ENCODE assay signal across 33 mouse cellular contexts in the genomic region with DNA sequence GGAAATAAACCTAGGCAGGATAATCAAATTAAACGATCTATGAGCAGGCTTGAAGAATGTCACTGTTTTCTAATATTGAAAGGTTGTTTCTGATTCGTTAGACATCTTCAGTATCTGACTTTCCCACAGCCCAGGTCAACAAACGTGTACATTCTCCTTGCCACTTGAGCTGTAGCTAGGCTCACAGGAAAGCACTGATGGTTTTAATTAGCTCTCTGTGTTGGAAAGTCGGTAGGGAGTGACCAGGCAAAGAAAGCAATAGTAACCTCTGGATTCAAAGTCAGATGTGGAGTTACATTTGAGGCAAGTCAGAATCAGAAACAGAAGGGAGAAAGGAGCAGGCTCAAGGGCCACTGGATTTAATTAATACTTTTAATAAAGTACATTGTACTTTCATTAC. TPM values are rescaled to one million over a fixed set of nuclear protein-coding genes. Genes with fewer than 3 reads are reported as not detected.
A peak's percentile ranks its signal among the peaks of the same experiment; 100 is the strongest.
DNase-seq lines count a peak whose midpoint lies in the region; ATAC-seq and TF ChIP-seq lines count a peak whose summit lies in the region.
"Had no signal": no experiment of that assay in that cellular context is flagged by ENCODE, and none has a peak within 500 bp of the region (broad histone marks: within the 10 kb centered on the region; RNA-seq: fewer than 3 reads in every experiment).

No protein-coding gene starts in this region.

- 0 out of 2 replicates have a peak, but pooled peaks have one; percentile 36 for ATAC-seq in embryonic facial prominence, embryonic 11.5 days (replicated peaks; ENCODE audit: insufficient number of reproducible peaks, low FRiP score, low TSS enrichment, low read depth)
- no peak for ATAC-seq in kidney, embryonic 14.5 days (ENCODE audit: low FRiP score, low TSS enrichment)
- ATAC-seq: activated CD4-positive, CD25-positive, alpha-beta regulatory T cell, adult 4 months; CD4-positive, CD25-positive, alpha-beta regulatory T cell, adult 4 months; forebrain, embryonic 13.5 days; forebrain, embryonic 16.5 days; hindbrain, embryonic 16.5 days; inflammation-experienced regulatory T-cells, adult 6 months; intestine, embryonic 16.5 days had no signal

- H3K36me3 ChIP-seq in embryonic facial prominence, embryonic 11.5 days (replicated peaks; ENCODE audit: control insufficient read depth, insufficient read depth, low read depth, low read length) = no peaks in the 10 kb centered on the region
- H3K36me3 ChIP-seq in limb, embryonic 10.5 days = no peaks in the 10 kb centered on the region
- no peaks in the 10 kb centered on the region for H3K36me3 ChIP-seq in kidney, embryonic 14.5 days (ENCODE audit: control insufficient read depth, insufficient read depth, low read length)
- H3K36me3 ChIP-seq: forebrain, embryonic 10.5 days; heart, embryonic 12.5 days; heart, embryonic 15.5 days; hindbrain, embryonic 10.5 days; hindbrain, embryonic 13.5 days had no signal

- 18% methylated on average over 4 of the region's 4 CpGs for WGBS in embryonic facial prominence, embryonic 11.5 days
- 19% methylated on average over 4 of the region's 4 CpGs for WGBS in limb, embryonic 10.5 days
- 69% methylated on average over 4 of the region's 4 CpGs for WGBS in cerebellum, adult 2 months
- 44% methylated on average over 4 of the region's 4 CpGs for WGBS in kidney, embryonic 14.5 days

- no peaks in the 10 kb centered on the region for H3K4me1 ChIP-seq in embryonic facial prominence, embryonic 11.5 days (ENCODE audit: control insufficient read depth, insufficient read depth, low read length)
- H3K4me1 ChIP-seq in limb, embryonic 10.5 days = peaks cover 15% of the 10 kb centered on the region
- H3K4me1 ChIP-seq in cerebellum, adult 2 months (ENCODE audit: control insufficient read depth, insufficient read depth, low read length) = no peaks in the 10 kb centered on the region
- H3K4me1 ChIP-seq in kidney, embryonic 14.5 days (ENCODE audit: control insufficient read depth, insufficient read depth, low read length) = no peaks in the 10 kb centered on the region
- H3K4me1 ChIP-seq: heart, embryonic 12.5 days; heart, embryonic 15.5 days had no signal

- no peak for TF ChIP-seq CTCF in cerebellum, adult 2 months (IDR thresholded peaks at IDR 0.05; ENCODE audit: borderline replicate concordance, insufficient read depth, low read depth, low read length)

- H3K9me3 ChIP-seq in embryonic facial prominence, embryonic 11.5 days (replicated peaks; ENCODE audit: control insufficient read depth, low read length) = no peaks in the 10 kb centered on the region
- no peaks in the 10 kb centered on the region for H3K9me3 ChIP-seq in limb, embryonic 10.5 days (replicated peaks)
- H3K9me3 ChIP-seq in kidney, embryonic 14.5 days (ENCODE audit: control insufficient read depth, low read length) = no peaks in the 10 kb centered on the region
- H3K9me3 ChIP-seq: forebrain, embryonic 10.5 days; forebrain, embryonic 13.5 days; heart, embryonic 15.5 days; hindbrain, embryonic 10.5 days; hindbrain, embryonic 13.5 days had no signal

- no peak overlapping the region for H3K4me2 ChIP-seq in embryonic facial prominence, embryonic 11.5 days (ENCODE audit: low read depth, low read length)
- H3K4me2 ChIP-seq in kidney, embryonic 14.5 days (replicated peaks; ENCODE audit: low read depth, low read length) = no peak overlapping the region
- H3K4me2 ChIP-seq: forebrain, embryonic 13.5 days; heart, embryonic 12.5 days; heart, embryonic 15.5 days; hindbrain, embryonic 13.5 days had no signal

- no peaks in the 10 kb centered on the region for H3K27me3 ChIP-seq in embryonic facial prominence, embryonic 11.5 days (ENCODE audit: control insufficient read depth, insufficient read depth, low read length)
- H3K27me3 ChIP-seq in limb, embryonic 10.5 days (ENCODE audit: low read depth, poor library complexity, severe bottlenecking) = no peaks in the 10 kb centered on the region
- no peaks in the 10 kb centered on the region for H3K27me3 ChIP-seq in cerebellum, adult 2 months (ENCODE audit: control insufficient read depth, insufficient read depth, low read length)
- no peaks in the 10 kb centered on the region for H3K27me3 ChIP-seq in kidney, embryonic 14.5 days (ENCODE audit: control insufficient read depth, insufficient read depth, low read length)
- H3K27me3 ChIP-seq: heart, embryonic 12.5 days; heart, embryonic 15.5 days had no signal

- no peak for TF ChIP-seq POLR2A in cerebellum, adult 2 months (IDR thresholded peaks at IDR 0.05; ENCODE audit: borderline replicate concordance, insufficient read depth, low read length)

- H3K9ac ChIP-seq in embryonic facial prominence, embryonic 11.5 days (replicated peaks; ENCODE audit: low read length) = no peak overlapping the region
- H3K9ac ChIP-seq in kidney, embryonic 14.5 days (ENCODE audit: low read depth, low read length) = no peak overlapping the region
- H3K9ac ChIP-seq: forebrain, embryonic 13.5 days; heart, embryonic 12.5 days; heart, embryonic 15.5 days; hindbrain, embryonic 13.5 days had no signal

- peak; percentile 5 for DNase-seq in NIH3T3 (ENCODE audit: low read depth)
- peak; percentile 66 for DNase-seq in embryo, embryonic 11 days
- DNase-seq in embryonic facial prominence, embryonic 11.5 days (ENCODE audit: low spot score) = peak; percentile 82
- DNase-seq in limb, embryonic 10.5 days (ENCODE audit: low spot score) = no peak
- DNase-seq in lung, postnatal 36 days = no peak
- DNase-seq in cerebellum, adult 2 months = no peak
- no peak for DNase-seq in lung, postnatal 4 days
- DNase-seq: adrenal gland, adult 8-10 months; adrenal gland, postnatal 25 days; cerebellum, adult 11-12 months; cerebellum, adult 9-10 months; cerebellum, postnatal 14 days; gastrocnemius, postnatal 25 days; heart, adult 18-20 months; heart, postnatal 10 days; heart, postnatal 36 days had no signal

- no peak overlapping the region for H3K27ac ChIP-seq in embryonic facial prominence, embryonic 11.5 days (replicated peaks; ENCODE audit: low read depth, low read length)
- H3K27ac ChIP-seq in limb, embryonic 10.5 days = peak overlapping the region; percentile 73; the same call in 1 of the 2 replicates
- no peak overlapping the region for H3K27ac ChIP-seq in cerebellum, adult 2 months (ENCODE audit: insufficient read depth, low read length)
- H3K27ac ChIP-seq in kidney, embryonic 14.5 days (ENCODE audit: low read depth, low read length) = no peak overlapping the region
- H3K27ac ChIP-seq: forebrain, embryonic 13.5 days; heart, embryonic 15.5 days; hindbrain, embryonic 10.5 days; hindbrain, embryonic 13.5 days had no signal

- H3K4me3 ChIP-seq in embryonic facial prominence, embryonic 11.5 days (ENCODE audit: low read depth, low read length) = no peak overlapping the region
- H3K4me3 ChIP-seq in limb, embryonic 10.5 days = no peak overlapping the region
- H3K4me3 ChIP-seq in cerebellum, adult 2 months (replicated peaks; ENCODE audit: insufficient read depth, low read depth, low read length) = no peak overlapping the region
- H3K4me3 ChIP-seq in kidney, embryonic 14.5 days (ENCODE audit: low read length) = no peak overlapping the region
- H3K4me3 ChIP-seq: forebrain, embryonic 10.5 days; forebrain, embryonic 13.5 days; heart, embryonic 12.5 days; heart, embryonic 15.5 days; hindbrain, embryonic 10.5 days; hindbrain, embryonic 13.5 days had no signal

RNA-seq across cellular contexts. Expression of a gene that starts 30.7 kb away (rescaled TPM):
- polyA plus RNA-seq in embryonic facial prominence, embryonic 11.5 days (2014; fragmentation: Nextera tagmentation; extraction: Ambion mirVana) = not detected in 2 replicates
- polyA plus RNA-seq in limb, embryonic 10.5 days (2016; fragmentation: Nextera tagmentation; extraction: Ambion mirVana) = not detected in 2 replicates
- not detected in 2 replicates for polyA plus RNA-seq in cerebellum, adult 2 months (2012; rRNA removed)
- polyA plus RNA-seq in kidney, embryonic 14.5 days (2014; fragmentation: Nextera tagmentation; extraction: Ambion mirVana) = not detected in 2 replicates
- polyA plus RNA-seq: activated CD4-positive, CD25-positive, alpha-beta regulatory T cell, adult 4 months; brain, embryonic 14.5 days; CD4-positive, CD25-positive, alpha-beta regulatory T cell, adult 4 months; embryonic facial prominence, embryonic 14.5 days; forebrain, embryonic 13.5 days; forebrain, embryonic 16.5 days; frontal cortex, adult 2 months; gonadal fat pad, adult 2 months; heart, embryonic 12.5 days; hindbrain, embryonic 10.5 days; hindbrain, embryonic 16.5 days; inflammation-experienced regulatory T-cells, adult 6 months had no signal

Comparison
In these comparisons a context has a peak if more than half of its experiments do, and no peak if none do; other contexts are left out.
1. DNase-seq: peak in NIH3T3 (single experiment), embryo, embryonic 11 days (single experiment) and embryonic facial prominence, embryonic 11.5 days (single experiment); none in limb, embryonic 10.5 days (single experiment), lung, postnatal 36 days (single experiment), cerebellum, adult 2 months (0 of 2) and lung, postnatal 4 days (0 of 2).